Mouse (Mus musculus): Measurements from ENCODE around the gene Gtf2ird1.

DNA sequence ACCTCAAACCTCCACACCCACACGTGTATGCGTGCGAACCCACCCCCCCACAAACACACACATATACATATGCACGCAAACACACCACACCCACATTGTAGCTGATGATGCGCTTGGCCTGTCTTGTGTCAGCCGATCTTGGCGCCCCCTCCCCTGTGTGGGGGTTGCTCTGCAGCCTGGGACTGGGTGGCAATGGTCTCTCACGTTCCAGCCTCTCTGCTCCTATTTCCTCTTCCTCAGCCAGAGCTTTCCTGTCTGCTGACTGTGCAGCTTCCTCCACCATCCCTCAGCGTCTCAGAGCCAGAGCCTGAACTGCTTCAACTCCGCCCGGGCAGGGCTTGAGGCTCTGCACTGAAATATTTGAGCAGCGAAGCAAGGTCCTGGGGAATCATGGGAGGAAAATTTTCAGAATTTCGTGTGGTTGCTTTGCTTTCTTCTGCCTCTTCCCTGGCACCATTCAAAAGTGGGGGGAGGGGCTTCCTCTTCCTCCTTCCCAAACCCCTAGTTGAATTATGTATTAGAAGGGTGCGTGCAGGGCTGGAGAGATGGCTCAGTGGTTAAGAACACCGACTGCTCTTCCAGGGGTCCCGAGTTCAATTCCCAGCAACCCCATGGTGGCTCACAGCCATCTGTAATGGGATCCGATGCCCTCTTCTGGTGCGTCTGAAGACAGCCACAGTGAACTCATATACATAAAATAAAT, 113.9 kb downstream of the Gtf2ird1 start:
- TF ChIP-seq CTCF (IDR thresholded peaks at IDR 0.05; ENCODE audit: low read depth, low read length) = no peak
- TF ChIP-seq POLR2A (IDR thresholded peaks at IDR 0.05; ENCODE audit: insufficient read depth, low read length) = no peak

Data from ES-Bruce4 (cell line).